Mouse (Mus musculus) left cerebral cortex, postnatal 14 days (tissue): Measurements from ENCODE around the gene Rmi2. TPM values are rescaled to one million over a fixed set of nuclear protein-coding genes. Genes with fewer than 3 reads are reported as not detected.
A peak's percentile ranks its signal among the peaks of the same experiment; 100 is the strongest.
"Not testable (repeated sequence)": the region's sequence is repeated elsewhere in the genome, so short reads cannot be mapped to it uniquely, and the experiment has no call there.

ENCODE experiments used
- DNase-seq, 2 experiments: peaks; one replicate each; pipeline ENCODE4 v3.0.0; 2021 to 2022; ENCODE audit warnings: low spot score in 2 of 2, mixed read lengths in 1 of 2
- intact Hi-C: fragments of 180-260 bp; cut with DNase I; formaldehyde crosslinking; loops from one replicate; pipeline ENCODE4 v1.15.1; 2025
- long read RNA-seq, 2 experiments: library from polyadenylated mRNA; stranded (forward); transcript quantifications; one replicate each; pipeline ENCODE4 v2.0.0; 2021
- total RNA-seq, 2 experiments: library from RNA; stranded (reverse); gene quantifications; 2 replicates each; pipeline ENCODE4 v1.2.3; 2021

The Rmi2 gene
- total RNA-seq = under 1 TPM; 0.19 to 0.40 TPM
- long read RNA-seq, experiment 1 = 0 reads
- long read RNA-seq, experiment 2 = 0 reads

GRCm38 (mm10) chr16:10834911-10835587 is at the start of gene Rmi2:
Gene Rmi2 (plus strand): TSS chr16:10835059.
- intact Hi-C loops = loop anchor here (5.0 kb wide), 1 partner anchor 48 kb away; the partner anchor contains the start of genes Socs1 and Tnp2
- peak; percentile 77 to 84 for DNase-seq

DNA sequence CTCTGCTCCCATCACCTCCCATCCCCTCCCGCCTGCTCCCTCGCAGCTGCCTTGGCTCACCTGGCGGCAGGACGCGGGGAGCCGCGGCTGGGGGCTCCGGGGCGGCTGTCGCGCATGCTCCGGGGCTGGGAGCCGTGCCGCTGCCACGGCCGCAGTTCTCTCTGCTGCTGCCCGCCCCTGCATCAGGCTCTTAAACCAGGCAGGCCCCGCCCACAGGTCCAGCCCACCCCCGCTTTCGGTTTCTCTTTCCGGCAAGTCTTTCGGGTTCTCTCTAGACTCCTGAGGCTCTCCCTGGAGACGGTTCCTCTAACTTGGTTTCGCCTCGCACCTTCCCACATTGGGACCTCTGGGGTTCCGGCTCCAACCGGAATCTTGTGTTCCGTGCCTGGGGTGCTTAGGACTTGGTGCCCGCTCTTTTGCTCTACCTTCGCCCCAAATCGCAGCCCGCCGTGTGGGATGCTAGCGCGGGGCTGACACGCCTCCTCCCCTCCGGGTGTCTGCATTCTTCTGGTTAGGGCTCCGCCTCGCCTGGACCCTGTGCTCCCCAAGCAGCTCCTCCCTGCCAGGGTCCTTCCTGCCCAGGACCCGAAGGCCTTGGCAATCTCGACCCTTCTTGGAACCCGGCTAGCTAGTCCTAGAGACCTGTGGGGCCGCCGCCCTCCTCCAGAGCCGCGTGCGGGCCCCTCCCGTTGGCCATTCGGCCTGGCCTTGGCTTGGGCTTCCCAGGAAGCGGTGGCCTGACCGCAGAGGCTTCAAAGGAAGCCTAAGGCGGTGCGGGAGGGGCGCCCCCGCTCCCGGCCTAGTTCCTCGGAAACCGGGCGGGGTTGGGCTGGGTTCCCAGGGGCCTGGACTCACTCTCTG is 49.3 kb upstream of the Rmi2 start, which contains the start of gene Socs1:
Gene Socs1, minus strand, starts transcription at position 166 of the 861 bp plus-strand sequence.
- DNase-seq = peak; percentile 81 to 82
- intact Hi-C loops = loop anchor here (2.0 to 5.0 kb wide), 4 partner anchors 52 to 213 kb away; partner anchors contain the start of gene Rmi2

- intact Hi-C loops = loop anchor here (5.0 kb wide), 3 partner anchors 51 to 199 kb away; partner anchors contain the start of gene Rmi2
- peak; percentile 83 to 90 for DNase-seq
Observed at GRCm38 (mm10) chr16:10786288-10786687, 48.6 kb upstream of the Rmi2 start.

GRCm38 (mm10) chr16:10786782-10787547 is 47.9 kb upstream of the Rmi2 start:
- no peak for DNase-seq
- intact Hi-C loops = loop anchor here (5.0 kb wide), 3 partner anchors 50 to 200 kb away; partner anchors contain the start of gene Rmi2

DNA sequence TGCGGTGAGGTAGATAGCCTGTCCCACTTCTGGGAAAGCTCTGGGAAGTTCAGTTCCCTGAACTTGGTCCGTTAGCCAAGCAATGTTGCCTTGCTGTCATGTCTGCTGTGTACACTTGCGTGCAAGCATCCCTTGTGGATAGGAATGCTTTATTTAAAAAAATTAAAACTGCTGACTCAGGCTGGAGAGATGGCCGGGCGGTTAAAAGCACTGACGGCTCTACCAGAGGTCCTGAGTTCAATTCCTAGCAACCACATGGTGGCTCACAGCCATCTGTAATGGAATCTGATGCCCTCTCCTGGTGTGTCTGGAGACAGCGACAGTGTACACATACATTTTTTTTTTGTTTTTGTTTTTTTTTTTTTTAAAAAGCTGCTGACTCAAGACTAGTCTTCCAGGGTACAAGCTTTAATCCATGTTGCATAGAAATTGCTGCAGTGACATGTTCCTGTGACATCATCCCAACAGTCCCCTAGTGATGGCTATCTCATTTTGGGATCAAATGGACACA is 47.3 kb upstream of the Rmi2 start:
- no peak for DNase-seq
- intact Hi-C loops = loop anchor here (5.0 kb wide), 3 partner anchors 50 to 200 kb away; partner anchors contain the start of gene Rmi2

DNA sequence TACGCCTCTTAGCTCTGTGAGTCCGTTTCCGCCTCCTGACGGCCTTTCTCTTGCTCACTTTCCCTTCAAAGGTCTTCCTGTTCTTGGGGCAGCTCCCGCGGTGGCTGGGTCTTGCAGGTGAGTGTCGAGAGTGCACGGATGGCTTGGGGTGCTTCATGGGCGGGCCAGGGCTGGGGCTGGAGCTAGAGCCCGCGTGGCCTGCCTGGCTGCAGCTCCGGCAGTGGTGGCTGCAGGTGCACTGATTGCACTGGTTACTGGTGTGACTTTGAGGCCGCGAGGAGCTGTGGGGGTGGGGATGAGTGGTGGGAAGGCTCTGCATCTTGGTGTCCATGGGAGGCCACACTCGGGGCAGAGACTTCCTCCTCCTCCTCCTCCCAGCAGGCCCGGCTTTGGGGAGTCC is 46.6 kb upstream of the Rmi2 start, which contains the start of gene Tnp2:
Gene Tnp2, minus strand, starts transcription at position 390 of the 400 bp plus-strand sequence.
- DNase-seq = no peak
- intact Hi-C loops = loop anchor here (5.0 kb wide), 3 partner anchors 49 to 201 kb away; partner anchors contain the start of gene Rmi2

- no peak for DNase-seq
- intact Hi-C loops = loop anchor here (5.0 kb wide), 3 partner anchors 48 to 202 kb away; partner anchors contain the start of gene Rmi2
Observed at GRCm38 (mm10) chr16:10788866-10789265, 46.0 kb upstream of the Rmi2 start.

GRCm38 (mm10) chr16:10790702-10791101 is 44.2 kb upstream of the Rmi2 start, which contains the start of gene Prm3:
Gene Prm3 (minus strand): TSS chr16:10790914.
- intact Hi-C loops = no loop called here
- DNase-seq = no peak

GRCm38 (mm10) chr16:10796034-10796433 is 38.8 kb upstream of the Rmi2 start, which contains the start of gene Prm2:
Gene Prm2 (minus strand): TSS chr16:10796134.
- no peak for DNase-seq
- intact Hi-C loops = no loop called here

GRCm38 (mm10) chr16:10802420-10802819 is 32.4 kb upstream of the Rmi2 start:
- DNase-seq, intact Hi-C loops: not testable (repeated sequence)

DNA sequence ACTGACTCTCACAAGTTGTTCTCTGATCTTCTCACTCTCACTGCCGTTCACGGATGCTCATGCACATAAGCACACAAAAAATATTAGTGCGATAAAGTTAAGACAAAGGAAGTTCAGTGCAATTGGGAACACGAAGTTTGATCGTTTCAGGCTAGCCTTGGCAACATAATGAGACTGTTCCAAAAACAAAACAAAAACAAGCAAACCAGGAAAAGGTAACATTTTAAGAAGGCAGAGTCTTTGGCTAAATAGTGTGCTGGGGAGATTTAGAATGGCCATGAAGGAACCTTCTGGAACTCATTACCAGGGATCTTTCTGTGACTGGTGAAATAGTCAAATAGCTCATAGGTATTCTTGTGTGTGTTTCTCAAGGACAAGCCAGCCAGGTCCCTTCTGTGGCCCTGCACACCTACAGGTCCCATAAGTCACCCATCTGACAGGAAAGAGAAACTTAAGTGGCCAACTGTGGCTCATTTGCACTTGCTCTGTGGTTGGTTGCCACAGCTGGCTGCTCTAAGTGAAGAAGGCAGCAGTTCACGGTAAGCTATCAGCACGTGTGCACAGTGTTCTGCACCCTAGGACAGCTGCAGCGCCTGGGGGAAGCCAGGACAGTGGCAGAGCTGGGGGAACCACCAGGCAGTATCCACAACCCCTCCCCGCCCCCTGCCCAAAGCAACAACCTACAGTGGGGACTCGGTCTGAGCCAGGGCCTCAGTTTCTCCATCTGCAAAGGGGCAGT is 28.9 kb upstream of the Rmi2 start, which contains the start of gene Prm1:
Gene Prm1, minus strand, starts transcription at position 51 of the 739 bp plus-strand sequence.
- no peak for DNase-seq
- intact Hi-C loops = no loop called here

- intact Hi-C loops = no loop called here
- no peak for DNase-seq
Observed at GRCm38 (mm10) chr16:10810376-10810775, 24.5 kb upstream of the Rmi2 start.

- no peak for DNase-seq
- intact Hi-C loops = no loop called here
Observed at GRCm38 (mm10) chr16:10812865-10813371, 21.9 kb upstream of the Rmi2 start, which contains the start of gene Gm11172. Gene Gm11172 (plus strand): TSS chr16:10812915.

DNA sequence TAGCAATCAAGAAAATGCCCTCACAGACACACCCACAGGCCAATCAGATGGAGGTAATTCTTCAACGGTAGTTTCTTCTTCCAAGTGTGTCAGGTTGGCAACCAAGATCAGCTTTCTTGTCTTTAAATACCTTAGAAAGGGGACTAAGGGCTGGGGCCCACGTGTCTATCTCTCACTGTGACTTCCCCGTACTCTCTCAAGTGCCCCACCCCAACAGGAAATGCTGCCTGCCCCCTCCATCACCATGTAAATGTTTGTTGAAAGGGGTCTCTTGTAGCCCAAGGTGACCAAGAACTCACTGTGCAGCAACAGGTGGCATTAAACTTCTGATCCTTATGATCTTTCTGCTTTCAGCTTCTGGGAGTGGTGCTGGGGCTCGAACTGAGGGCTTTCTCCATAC is 21.1 kb upstream of the Rmi2 start:
- no peak for DNase-seq
- intact Hi-C loops = no loop called here

DNA sequence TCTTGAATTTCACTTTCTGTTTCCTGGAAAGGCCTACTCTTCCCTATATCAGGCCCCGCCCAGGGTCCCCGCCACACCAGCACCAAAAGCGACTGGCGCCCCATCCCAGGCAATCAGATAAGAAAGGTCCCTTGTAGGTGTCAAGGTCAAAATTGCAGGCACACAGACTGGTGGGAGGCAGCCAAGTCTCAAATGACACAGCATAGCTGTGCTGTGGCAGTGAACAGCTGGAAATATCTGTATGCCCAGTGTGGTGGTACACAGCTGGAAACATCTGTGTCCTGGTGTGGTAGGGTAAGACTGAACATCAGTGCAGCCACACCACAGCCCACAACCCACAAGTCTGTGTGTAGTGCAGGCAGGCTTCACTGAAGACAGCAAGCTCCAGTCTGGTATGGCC is 20.0 kb upstream of the Rmi2 start:
- no peak for DNase-seq
- intact Hi-C loops = no loop called here

GRCm38 (mm10) chr16:10818579-10819135 is 16.2 kb upstream of the Rmi2 start:
- DNase-seq = no peak
- intact Hi-C loops = no loop called here

GRCm38 (mm10) chr16:10819966-10820365 is 14.9 kb upstream of the Rmi2 start:
- DNase-seq = no peak
- intact Hi-C loops = no loop called here
